Mouse (Mus musculus) G1E (cell line): Measurements from ENCODE around the gene Gm17542. TPM values are rescaled to one million over a fixed set of nuclear protein-coding genes. Genes with fewer than 3 reads are reported as not detected.

Experiments used
- ATAC-seq: 2 replicates; pipeline ENCODE4 v1.8.0; 2016; ENCODE audit warnings: mild to moderate bottlenecking; ENCODE audit not compliant: insufficient number of reproducible peaks, poor library complexity, low FRiP score, severe bottlenecking; ENCODE audit errors: extremely low read depth
- DNase-seq: peaks from one replicate; pipeline ENCODE4 v3.0.0; 2012; ENCODE audit warnings: low spot score
- H3K27me3 ChIP-seq: 2 replicates; pipeline ENCODE4 v1.6.1; 2012; ENCODE audit warnings: mild to moderate bottlenecking, low read length, inconsistent platforms; ENCODE audit not compliant: insufficient read depth
- H3K36me3 ChIP-seq: replicated peaks from 2 replicates; pipeline ENCODE3; 2012; ENCODE audit warnings: mild to moderate bottlenecking, inconsistent platforms
- H3K4me1 ChIP-seq: 2 replicates; pipeline ENCODE4 v1.6.1; 2012; ENCODE audit warnings: low read depth, low read length, inconsistent platforms, mixed read lengths; ENCODE audit not compliant: insufficient read depth
- H3K4me3 ChIP-seq: 2 replicates; pipeline ENCODE4 v1.5.1; 2012; ENCODE audit warnings: low read depth, mild to moderate bottlenecking, inconsistent platforms, low read length, moderate library complexity, mixed read lengths
- H3K9me3 ChIP-seq: replicated peaks from 2 replicates; pipeline ENCODE4 v1.6.1; 2012; ENCODE audit warnings: inconsistent platforms
- CTCF ChIP-seq: IDR thresholded peaks from 2 replicates; pipeline ENCODE4 v1.5.1; 2012; ENCODE audit warnings: low read depth, low read length, inconsistent platforms, mixed read lengths
- GATA1 ChIP-seq: IDR thresholded peaks from 2 replicates; pipeline ENCODE4 v1.6.1; 2012; ENCODE audit warnings: borderline replicate concordance, low read length, inconsistent platforms, mixed read lengths
- GATA2 ChIP-seq: IDR thresholded peaks from 2 replicates; pipeline ENCODE4 v1.6.1; 2012; ENCODE audit warnings: low read depth, low read length, inconsistent platforms, borderline replicate concordance
- POLR2AphosphoS5 ChIP-seq: IDR thresholded peaks from 2 replicates; pipeline ENCODE4 v1.6.1; 2012; ENCODE audit warnings: low read depth, low read length, inconsistent platforms; ENCODE audit not compliant: insufficient replicate concordance
- TAL1 ChIP-seq: conservative IDR thresholded peaks from 2 replicates; pipeline ENCODE4 v1.6.1; 2012; ENCODE audit warnings: low read depth, low read length, inconsistent platforms, mixed read lengths
- polyA plus RNA-seq: library from polyadenylated mRNA; stranded (reverse); fragments of >175 nt; gene quantifications from 2 replicates; pipeline ENCODE4 v1.2.3, GENCODE M21; 2012
- total RNA-seq, 2 experiments: library from RNA; stranded (forward) in 1 of 2; stranded (reverse) in 1 of 2; fragments of 200-1000 nt in 1 of 2; fragments of >200 nt in 1 of 2; fragmentation: Nextera tagmentation in 1 of 2; gene quantifications; 2 replicates each; pipeline ENCODE4 v1.2.3; 2014 to 2017

Gm17542 gene
- total and polyA plus RNA-seq, 3 experiments = not detected

- H3K4me3 ChIP-seq = no peak overlapping the region
- ATAC-seq (no peak), DNase-seq (no peak)
- H3K27me3 ChIP-seq = no peaks in the 10 kb centered on the region
- H3K9me3 ChIP-seq = no peaks in the 10 kb centered on the region
- no peaks in the 10 kb centered on the region for H3K36me3 ChIP-seq
- TF ChIP-seq GATA2 (no peak), GATA1 (no peak), POLR2AphosphoS5 (no peak), TAL1 (no peak), CTCF (no peak)
- no peaks in the 10 kb centered on the region for H3K4me1 ChIP-seq
These were observed 9.0 kb downstream of the Gm17542 start for GRCm38 (mm10) chr10:58709021-58709420.

GRCm38 (mm10) chr10:58700578-58700977, 17.4 kb downstream of the Gm17542 start:
- no peak for TF ChIP-seq TAL1
- TF ChIP-seq GATA1 = no peak
- TF ChIP-seq POLR2AphosphoS5 = no peak
- TF ChIP-seq CTCF = no peak
- no peak for TF ChIP-seq GATA2
- Histone ChIP-seq H3K9me3 (no peaks in the 10 kb centered on the region), H3K4me1 (no peaks in the 10 kb centered on the region), H3K27me3 (no peaks in the 10 kb centered on the region), H3K36me3 (no peaks in the 10 kb centered on the region), H3K4me3 (no peak overlapping the region)
- no peak for DNase-seq
- ATAC-seq = no peak

GRCm38 (mm10) chr10:58700160-58700559, 17.9 kb downstream of the Gm17542 start:
- Histone ChIP-seq H3K36me3 (no peaks in the 10 kb centered on the region), H3K4me3 (no peak overlapping the region), H3K27me3 (no peaks in the 10 kb centered on the region), H3K9me3 (no peaks in the 10 kb centered on the region), H3K4me1 (no peaks in the 10 kb centered on the region)
- TF ChIP-seq TAL1 (no peak), GATA2 (no peak), GATA1 (no peak), POLR2AphosphoS5 (no peak), CTCF (no peak)
- no peak for ATAC-seq
- no peak for DNase-seq

- H3K4me1 ChIP-seq = no peaks in the 10 kb centered on the region
- no peak overlapping the region for H3K4me3 ChIP-seq
- no peak for DNase-seq
- no peaks in the 10 kb centered on the region for H3K9me3 ChIP-seq
- ATAC-seq = no peak
- H3K36me3 ChIP-seq = no peaks in the 10 kb centered on the region
- H3K27me3 ChIP-seq = no peaks in the 10 kb centered on the region
- TF ChIP-seq TAL1 (no peak), GATA1 (no peak), POLR2AphosphoS5 (no peak), CTCF (no peak), GATA2 (no peak)
These were observed 19.1 kb downstream of the Gm17542 start for GRCm38 (mm10) chr10:58698955-58699354.

- no peak for ATAC-seq
- no peak for TF ChIP-seq GATA2
- TF ChIP-seq TAL1 = no peak
- no peak for TF ChIP-seq CTCF
- TF ChIP-seq GATA1 = no peak
- no peak for TF ChIP-seq POLR2AphosphoS5
- Histone ChIP-seq H3K9me3 (0 out of 2 replicates have a peak, but pooled peaks cover 2% of the 10 kb centered on the region), H3K36me3 (no peaks in the 10 kb centered on the region), H3K4me3 (no peak overlapping the region), H3K4me1 (no peaks in the 10 kb centered on the region), H3K27me3 (no peaks in the 10 kb centered on the region)
- no peak for DNase-seq
These were observed 27.0 kb downstream of the Gm17542 start for GRCm38 (mm10) chr10:58691051-58691450.

GRCm38 (mm10) chr10:58679298-58679697, 38.7 kb downstream of the Gm17542 start:
- ATAC-seq = no peak
- Histone ChIP-seq H3K36me3 (no peaks in the 10 kb centered on the region), H3K9me3 (no peaks in the 10 kb centered on the region), H3K27me3 (no peaks in the 10 kb centered on the region), H3K4me1 (no peaks in the 10 kb centered on the region), H3K4me3 (no peak overlapping the region)
- TF ChIP-seq TAL1 (no peak), GATA1 (no peak), GATA2 (no peak), CTCF (no peak), POLR2AphosphoS5 (no peak)
- no peak for DNase-seq
